Mouse (Mus musculus) heart, adult 2 months (tissue): ENCODE results near the gene Nuak1. TPM values are rescaled to one million over a fixed set of nuclear protein-coding genes. Genes with fewer than 3 reads are reported as not detected.

Experiments used
- DNase-seq, 2 experiments: peaks; one replicate each; pipeline ENCODE4 v3.0.0; 2021
- H3K27ac ChIP-seq: fragments of 200-600 bp; 2 replicates; pipeline ENCODE4 v1.8.1; 2022
- H3K27me3 ChIP-seq: fragments of 200-500 bp; 2 replicates; pipeline ENCODE4 v1.6.1; 2012; ENCODE audit warnings: mild to moderate bottlenecking, low read length, inconsistent platforms, mixed read lengths; ENCODE audit not compliant: control insufficient read depth, insufficient read depth
- H3K36me3 ChIP-seq: fragments of 200-500 bp; 2 replicates; pipeline ENCODE4 v1.6.1; 2012; ENCODE audit warnings: low read length, inconsistent platforms; ENCODE audit not compliant: control insufficient read depth, insufficient read depth
- H3K4me1 ChIP-seq: fragments of 200-500 bp; 2 replicates; pipeline ENCODE4 v1.6.1; 2011; ENCODE audit warnings: low read length; ENCODE audit not compliant: control insufficient read depth, insufficient read depth
- H3K4me3 ChIP-seq: fragments of 200-600 bp; 2 replicates; pipeline ENCODE4 v1.8.1; 2022
- H3K79me2 ChIP-seq: fragments of 200-500 bp; replicated peaks from 2 replicates; pipeline ENCODE4 v1.6.1; 2012; ENCODE audit warnings: mild to moderate bottlenecking, inconsistent platforms, low read length, moderate library complexity, mixed read lengths; ENCODE audit not compliant: control insufficient read depth, insufficient read depth
- H3K9ac ChIP-seq: fragments of 200-500 bp; 2 replicates; pipeline ENCODE4 v1.6.1; 2012; ENCODE audit warnings: low read depth, mild to moderate bottlenecking, control low read depth, inconsistent platforms, low read length, mixed read lengths
- CTCF ChIP-seq: fragments of 200-600 bp; IDR thresholded peaks from 2 replicates; pipeline ENCODE4 v1.8.1; 2022; ENCODE audit warnings: antibody characterized with exemption, mild to moderate bottlenecking, moderate library complexity
- EP300 ChIP-seq: fragments of 200-500 bp; IDR thresholded peaks from 2 replicates; pipeline ENCODE4 v1.6.1; 2011; ENCODE audit warnings: low read depth, low read length, control low read depth; ENCODE audit not compliant: insufficient read depth
- POLR2A ChIP-seq: fragments of 200-500 bp; IDR thresholded peaks from 2 replicates; pipeline ENCODE4 v1.6.1; 2011; ENCODE audit warnings: mild to moderate bottlenecking, low read depth, low read length, control low read depth; ENCODE audit not compliant: insufficient read depth
- WGBS: fragments of 180-500 bp; shearing (Covaris S2); methylation state at CpG from one replicate; pipeline ENCODE4 v1.1.7; 2018; 5-methylcytosine and 5-hydroxymethylcytosine counted together
- intact Hi-C: fragments of 180-260 bp; cut with DNase I; formaldehyde crosslinking; loops from one replicate; pipeline ENCODE4 v1.15.1; 2025
- polyA plus RNA-seq: library from polyadenylated mRNA; depleted of rRNA; stranded (reverse); fragments of >200 nt; gene quantifications from 2 replicates; pipeline ENCODE4 v1.2.3, GENCODE M21; 2012
- total RNA-seq, 2 experiments: library from RNA; stranded (reverse); gene quantifications; 2 replicates each; pipeline ENCODE4 v1.2.3; 2021

The Nuak1 gene
- total and polyA plus RNA-seq, 3 experiments: 15.3 to 29.0 (median 27.0) TPM

DNA sequence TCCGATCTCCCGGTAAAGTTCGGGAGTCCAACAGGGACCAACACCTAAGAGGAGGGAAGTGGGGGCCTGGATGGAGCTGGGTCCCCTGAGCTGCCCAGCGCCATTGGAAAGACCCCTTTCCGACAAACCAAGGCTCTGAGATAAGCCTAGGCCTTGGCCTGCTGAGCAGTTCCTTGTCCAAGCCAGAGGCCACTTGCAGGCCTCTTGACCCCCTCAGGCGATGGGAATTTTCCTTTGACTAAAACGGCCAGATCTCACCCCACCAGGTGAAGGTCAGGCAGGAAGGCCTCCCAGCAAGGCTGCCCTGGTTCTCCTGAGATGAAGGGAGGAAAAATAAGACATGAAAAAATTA is 1.0 kb upstream of the Nuak1 start:
- 4% methylated on average over 7 of the region's 7 CpGs for WGBS
- intact Hi-C loops: loop anchor here (5.0 kb wide), 1 partner anchor 504 kb away; no protein-coding TSS in a partner anchor
- H3K4me1 ChIP-seq: peaks cover 10% of the 10 kb centered on the region

GRCm38 (mm10) chr10:84440181-84440540 is 236 bp downstream of the Nuak1 start:
- Histone ChIP-seq H3K9ac (peak overlapping the region; percentile 93), H3K4me3 (peak overlapping the region; percentile 86), H3K79me2 (peaks cover 1% of the 10 kb centered on the region), H3K4me1 (peaks cover 11% of the 10 kb centered on the region), H3K36me3 (peaks cover under 1% of the 10 kb centered on the region; the same call in 1 of the 2 replicates), H3K27ac (peak overlapping the region; percentile 100), H3K27me3 (no peaks in the 10 kb centered on the region)
- no peak for TF ChIP-seq CTCF
- no peak for TF ChIP-seq POLR2A
- no peak for TF ChIP-seq EP300
- 1% methylated on average over 32 of the region's 32 CpGs for WGBS
- intact Hi-C loops: loop anchor here (5.0 kb wide), 1 partner anchor 503 kb away; no protein-coding TSS in a partner anchor
- no peak for DNase-seq

More for the DNA sequence above, 1.0 kb upstream of the Nuak1 start:
- no peaks in the 10 kb centered on the region for H3K36me3 ChIP-seq
- peak overlapping the region; percentile 100 for H3K27ac ChIP-seq
- DNase-seq: no peak
- H3K9ac ChIP-seq: peak overlapping the region; percentile 98
- no peaks in the 10 kb centered on the region; the same call in 1 of the 2 replicates for H3K79me2 ChIP-seq
- H3K27me3 ChIP-seq: no peaks in the 10 kb centered on the region
- TF ChIP-seq CTCF (no peak), POLR2A (no peak), EP300 (no peak)
- peak overlapping the region; percentile 86 for H3K4me3 ChIP-seq

- Histone ChIP-seq H3K4me3 (peak overlapping the region; percentile 86), H3K9ac (peak overlapping the region; percentile 93), H3K4me1 (peaks cover 19% of the 10 kb centered on the region), H3K79me2 (peaks cover 6% of the 10 kb centered on the region), H3K27ac (peak overlapping the region; percentile 100), H3K36me3 (peaks cover 2% of the 10 kb centered on the region; the same call in 1 of the 2 replicates), H3K27me3 (no peaks in the 10 kb centered on the region)
- TF ChIP-seq CTCF (no peak), POLR2A (no peak), EP300 (no peak)
- intact Hi-C loops: loop anchor here (2.0 to 10.0 kb wide), 5 partner anchors 50 to 420 kb away; no protein-coding TSS in a partner anchor
- WGBS: 20% methylated on average over 7 of the region's 7 CpGs
- peak; percentile 54 to 57 for DNase-seq
These were observed 1.2 kb downstream of the Nuak1 start for GRCm38 (mm10) chr10:84439228-84439596.

- intact Hi-C loops: loop anchor here (1.0 to 10.0 kb wide), 6 partner anchors 50 to 619 kb away; no protein-coding TSS in a partner anchor
- H3K27ac ChIP-seq: peak overlapping the region; percentile 100
- WGBS: 32% methylated on average over 19 of the region's 19 CpGs
- no peaks in the 10 kb centered on the region for H3K27me3 ChIP-seq
- peaks cover 2% of the 10 kb centered on the region; the same call in 1 of the 2 replicates for H3K36me3 ChIP-seq
- H3K4me3 ChIP-seq: peak overlapping the region; percentile 86
- peaks cover 6% of the 10 kb centered on the region for H3K79me2 ChIP-seq
- peaks cover 20% of the 10 kb centered on the region for H3K4me1 ChIP-seq
- H3K9ac ChIP-seq: peak overlapping the region; percentile 93
- TF ChIP-seq CTCF (no peak), POLR2A (no peak), EP300 (no peak)
- DNase-seq: no peak
These were observed 1.8 kb downstream of the Nuak1 start for GRCm38 (mm10) chr10:84438466-84439227.

- intact Hi-C loops: loop anchor here (1.0 to 10.0 kb wide), 6 partner anchors 49 to 619 kb away; no protein-coding TSS in a partner anchor
- peak overlapping the region; percentile 21 for H3K9ac ChIP-seq
- H3K27me3 ChIP-seq: no peaks in the 10 kb centered on the region
- H3K36me3 ChIP-seq: peaks cover 2% of the 10 kb centered on the region; the same call in 1 of the 2 replicates
- 3% methylated on average over 7 of the region's 7 CpGs for WGBS
- peaks cover 22% of the 10 kb centered on the region for H3K4me1 ChIP-seq
- peak overlapping the region; percentile 64 for H3K27ac ChIP-seq
- peak; percentile 90 for TF ChIP-seq EP300
- TF ChIP-seq POLR2A: peak; percentile 63
- no peak; the same call in 1 of the 2 replicates for TF ChIP-seq CTCF
- H3K79me2 ChIP-seq: peaks cover 6% of the 10 kb centered on the region
- peak; percentile 94 to 95 for DNase-seq
- H3K4me3 ChIP-seq: peak overlapping the region; percentile 86
These were observed 2.4 kb downstream of the Nuak1 start for GRCm38 (mm10) chr10:84438049-84438422.
